Mouse (Mus musculus) midbrain, embryonic 14.5 days (tissue): ENCODE results near the gene Zfp960. TPM values are rescaled to one million over a fixed set of nuclear protein-coding genes. Genes with fewer than 3 reads are reported as not detected.
"Not testable (repeated sequence)": the region's sequence is repeated elsewhere in the genome, so short reads cannot be mapped to it uniquely, and the experiment has no call there.

Experiments
- ATAC-seq: fragments of 200-750 bp; cut with Nextera tagmentation; 2 replicates; pipeline ENCODE4 v1.8.0; 2017; ENCODE audit warnings: moderate number of reproducible peaks, moderate library complexity; ENCODE audit not compliant: low FRiP score, low TSS enrichment
- DNase-seq: peaks from one replicate; pipeline ENCODE4 v3.0.0-alpha.2; 2015
- H3K27ac ChIP-seq: fragments of 300-500 bp; sonication (generic); replicated peaks from 2 replicates; pipeline ENCODE4 v1.5.1; 2014; ENCODE audit warnings: mild to moderate bottlenecking, low read depth, low read length, moderate library complexity
- H3K27me3 ChIP-seq: fragments of 300-500 bp; sonication (generic); 2 replicates; pipeline ENCODE4 v1.6.1; 2014; ENCODE audit warnings: low read length, control low read depth, mixed read lengths; ENCODE audit not compliant: control insufficient read depth, insufficient read depth
- H3K36me3 ChIP-seq: fragments of 300-500 bp; sonication (generic); 2 replicates; pipeline ENCODE4 v1.6.1; 2014; ENCODE audit warnings: low read length, control low read depth; ENCODE audit not compliant: control insufficient read depth, insufficient read depth
- H3K4me1 ChIP-seq: fragments of 300-500 bp; sonication (generic); 2 replicates; pipeline ENCODE4 v1.6.1; 2014; ENCODE audit warnings: mild to moderate bottlenecking, antibody characterized with exemption, low read length, control low read depth; ENCODE audit not compliant: control insufficient read depth, insufficient read depth
- H3K4me2 ChIP-seq: fragments of 300-500 bp; sonication (generic); 2 replicates; pipeline ENCODE4 v1.6.1; 2014; ENCODE audit warnings: mild to moderate bottlenecking, low read length, moderate library complexity
- H3K4me3 ChIP-seq: fragments of 300-500 bp; sonication (generic); replicated peaks from 2 replicates; pipeline ENCODE4 v1.5.1; 2014; ENCODE audit warnings: low read depth, low read length
- H3K9ac ChIP-seq: fragments of 300-500 bp; sonication (generic); replicated peaks from 2 replicates; pipeline ENCODE4 v1.6.1; 2014; ENCODE audit warnings: mild to moderate bottlenecking, low read length, moderate library complexity
- H3K9me3 ChIP-seq: fragments of 300-500 bp; sonication (generic); 2 replicates; pipeline ENCODE4 v1.6.1; 2016; ENCODE audit warnings: low read length, control low read depth, mixed read lengths; ENCODE audit not compliant: control insufficient read depth
- WGBS: fragments of 180-500 bp; shearing (Covaris S2); extraction: QIAGEN DNeasy Blood & Tissue Kit; methylation state at CpG from one replicate; pipeline ENCODE4 v1.1.7; 2014; 5-methylcytosine and 5-hydroxymethylcytosine counted together
- polyA plus RNA-seq: library from polyadenylated mRNA; unstranded; fragments of >200 nt; fragmentation: Nextera tagmentation; extraction: Ambion mirVana; gene quantifications from 2 replicates; pipeline ENCODE4 v1.2.1, GENCODE M21; 2014

The Zfp960 gene
- 3.2 and 4.3 TPM in 2 replicates for polyA plus RNA-seq

GRCm38 (mm10) chr17:17063628-17064494 is at the start of gene Zfp960:
Gene Zfp960 (plus strand): TSS chr17:17064113.
- H3K36me3 ChIP-seq, H3K4me1 ChIP-seq, H3K27ac ChIP-seq, H3K9me3 ChIP-seq, H3K27me3 ChIP-seq: not testable (repeated sequence)
- DNase-seq: peak; percentile 92
- peak within 1 kb of the TSS; percentile 47 for H3K4me2 ChIP-seq
- ATAC-seq: peak; percentile 100
- H3K9ac ChIP-seq: peak within 1 kb of the TSS; percentile 46
- under 1% methylated on average over 16 of the region's 21 CpGs for WGBS
- H3K4me3 ChIP-seq: peak within 1 kb of the TSS; percentile 46

- H3K4me2 ChIP-seq, H3K9ac ChIP-seq, H3K27ac ChIP-seq, H3K27me3 ChIP-seq, H3K36me3 ChIP-seq, H3K4me3 ChIP-seq, ATAC-seq, H3K4me1 ChIP-seq, DNase-seq: not testable (repeated sequence)
- H3K9me3 ChIP-seq: peaks cover 31% of the 10 kb centered on the region
- WGBS: 95% methylated on average over 2 of the region's 2 CpGs
Measured at GRCm38 (mm10) chr17:17018071-17018470, 45.8 kb upstream of the Zfp960 start.

DNA sequence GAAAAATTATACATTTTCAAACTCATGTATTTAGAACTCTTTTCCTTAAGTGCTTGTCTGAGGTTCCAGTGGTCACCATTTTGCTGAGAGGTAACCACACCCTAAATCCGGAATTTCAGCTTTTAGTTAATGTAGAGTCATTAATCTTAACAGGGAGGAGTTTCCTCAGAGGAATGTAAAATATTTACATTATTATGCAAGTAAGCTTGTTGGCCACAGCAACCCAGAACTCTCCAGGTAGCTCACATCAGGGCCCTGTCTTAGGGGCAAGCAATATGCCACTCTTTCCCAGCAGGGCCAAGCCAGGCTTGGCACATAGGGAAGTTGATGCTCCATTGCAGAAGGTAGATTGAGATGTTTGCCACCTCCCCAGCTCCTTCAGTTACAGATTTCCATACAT is 4.3 kb upstream of the Zfp960 start:
- H3K9ac ChIP-seq, H3K9me3 ChIP-seq, H3K27me3 ChIP-seq, H3K27ac ChIP-seq, H3K36me3 ChIP-seq, H3K4me2 ChIP-seq, H3K4me1 ChIP-seq, DNase-seq, H3K4me3 ChIP-seq, ATAC-seq: not testable (repeated sequence)
- 66% methylated on average over 1 of the region's 1 CpGs for WGBS

GRCm38 (mm10) chr17:17120830-17121502 is 57.1 kb downstream of the Zfp960 start, which contains the start of gene Zfp97:
Gene Zfp97 (plus strand): TSS chr17:17121415.
- not testable (repeated sequence) for H3K27me3 ChIP-seq, H3K9me3 ChIP-seq, H3K27ac ChIP-seq, H3K4me2 ChIP-seq, DNase-seq, H3K36me3 ChIP-seq, H3K4me1 ChIP-seq, H3K9ac ChIP-seq, H3K4me3 ChIP-seq
- WGBS: no CpG with 5 or more reads among the region's 8 CpGs
- peak; percentile 91 for ATAC-seq

Other genes starting within 250 kb of the Zfp960 start
- 4.7 and 5.4 TPM in 2 replicates for gene Zfp97, start 57.3 kb downstream of the Zfp960 start, polyA plus RNA-seq